Mouse (Mus musculus): ENCODE measurements around the gene Slc13a2.

Slc13a2 gene

DNA sequence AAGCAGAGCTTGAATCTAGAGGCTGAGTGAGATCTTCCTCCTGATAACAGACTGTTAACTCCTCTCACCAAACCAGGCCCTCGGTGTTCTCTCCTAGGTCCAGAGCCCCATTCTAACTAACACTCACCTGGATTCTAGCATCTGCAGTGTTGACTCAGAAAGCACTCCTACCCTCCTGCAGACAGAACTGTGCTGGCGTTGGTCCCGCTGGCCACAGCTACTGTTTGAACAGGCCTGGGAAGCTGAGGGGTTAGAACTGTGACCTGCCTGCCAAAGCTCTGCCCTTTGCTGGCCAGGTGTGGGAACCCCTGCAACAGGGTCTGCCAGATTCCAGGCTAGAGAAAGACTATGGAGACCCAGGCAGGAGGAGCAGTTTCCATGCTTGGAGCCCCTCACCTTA lies 29.3 kb downstream of the Slc13a2 start:
- no peak for DNase-seq (ENCODE audit: low spot score)

DNA sequence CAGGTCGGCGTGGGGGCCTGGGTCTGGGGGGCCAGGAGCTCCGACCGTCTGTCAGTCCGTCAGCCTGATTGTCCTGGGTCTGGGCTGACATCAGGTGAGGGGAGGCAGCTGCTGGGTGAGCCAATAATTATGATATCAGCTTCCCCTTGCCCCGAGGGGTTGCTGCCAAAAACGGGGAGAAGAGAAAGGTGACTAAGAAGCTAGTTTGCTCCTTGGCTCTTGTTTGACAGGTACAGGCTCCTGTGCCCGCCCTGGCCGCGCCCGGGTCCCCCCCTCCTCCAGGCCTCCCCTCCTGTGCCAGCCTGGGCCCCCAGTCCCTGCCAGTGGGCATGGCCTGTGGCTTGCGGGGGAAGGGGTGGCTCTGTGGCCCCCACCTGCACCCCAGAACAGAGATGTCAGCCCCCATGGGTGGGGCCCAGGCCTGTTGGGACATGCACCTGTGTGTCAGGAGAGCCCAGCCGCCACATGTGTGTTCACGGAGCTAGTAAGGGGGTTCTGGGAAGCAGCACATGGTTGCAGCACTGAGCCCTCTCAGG lies 35.4 kb downstream of the Slc13a2 start, which contains the start of gene Foxn1:
TSS of gene Foxn1 (minus strand) at position 51 of the 536 bp plus-strand sequence.
- no peak for DNase-seq (ENCODE audit: low spot score)

DNA sequence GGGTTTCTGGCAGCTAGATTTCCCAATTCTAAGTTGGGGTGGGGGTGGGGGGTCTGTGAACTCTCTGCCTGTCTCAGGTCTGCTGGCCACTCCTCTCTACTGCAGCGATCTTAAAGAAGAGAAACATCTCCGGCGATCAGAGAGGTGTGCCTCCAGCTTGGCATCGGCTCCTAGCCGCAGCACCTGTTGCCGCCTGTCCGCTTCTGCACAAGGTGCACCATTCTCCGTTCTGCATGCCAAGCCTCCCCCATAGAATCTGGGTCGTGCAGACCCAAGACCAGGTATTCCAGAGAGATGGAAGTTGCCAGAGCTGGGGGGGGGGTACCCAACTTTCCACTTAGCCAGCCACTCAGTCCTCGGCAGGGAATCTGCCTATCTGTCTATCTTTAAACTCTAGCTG lies 36.2 kb downstream of the Slc13a2 start:
- DNase-seq (ENCODE audit: low spot score) = no peak

- DNase-seq (ENCODE audit: low spot score) = no peak
These were observed 39.3 kb downstream of the Slc13a2 start for GRCm38 (mm10) chr11:78382701-78383100.

DNA sequence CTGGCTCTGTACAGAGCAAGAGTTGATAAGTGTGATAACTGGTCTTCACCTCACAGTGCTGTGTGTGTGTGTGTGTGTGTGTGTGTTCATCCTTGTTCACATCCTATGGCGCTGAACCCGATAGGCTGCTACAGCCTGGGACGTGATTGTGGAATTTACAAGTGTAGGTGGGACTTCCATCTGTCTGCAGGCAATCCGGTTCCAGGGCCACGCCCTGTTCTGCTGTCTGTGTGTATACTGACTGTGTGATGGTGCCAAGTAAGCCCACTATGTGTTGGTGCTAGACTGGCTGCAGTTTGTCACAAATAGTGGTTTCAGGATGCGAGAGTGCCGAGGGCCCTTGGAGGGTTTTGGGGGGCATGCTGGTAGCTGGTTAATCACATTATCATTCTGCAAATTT lies 39.7 kb downstream of the Slc13a2 start:
- no peak for DNase-seq (ENCODE audit: low spot score)

DNA sequence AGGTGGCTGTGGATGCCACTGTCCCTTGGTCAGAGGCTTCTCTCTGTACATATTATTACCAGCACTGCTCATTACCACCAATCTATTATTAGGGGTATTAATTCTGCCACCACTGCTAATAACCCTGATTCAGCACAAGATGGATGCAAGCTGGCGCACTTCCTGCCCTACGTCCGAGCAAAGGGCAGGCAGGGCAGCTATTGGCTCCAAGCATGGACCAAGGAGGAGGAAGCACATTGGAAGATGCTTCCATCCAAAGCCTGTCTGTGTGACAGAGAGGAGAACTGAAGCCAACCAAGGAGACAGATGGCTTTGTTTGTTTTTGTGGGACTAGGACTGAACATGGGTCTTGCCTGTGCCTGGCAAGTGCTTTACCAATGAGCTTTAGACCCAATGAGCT lies 41.0 kb downstream of the Slc13a2 start:
- no peak for DNase-seq (ENCODE audit: low spot score)

DNA sequence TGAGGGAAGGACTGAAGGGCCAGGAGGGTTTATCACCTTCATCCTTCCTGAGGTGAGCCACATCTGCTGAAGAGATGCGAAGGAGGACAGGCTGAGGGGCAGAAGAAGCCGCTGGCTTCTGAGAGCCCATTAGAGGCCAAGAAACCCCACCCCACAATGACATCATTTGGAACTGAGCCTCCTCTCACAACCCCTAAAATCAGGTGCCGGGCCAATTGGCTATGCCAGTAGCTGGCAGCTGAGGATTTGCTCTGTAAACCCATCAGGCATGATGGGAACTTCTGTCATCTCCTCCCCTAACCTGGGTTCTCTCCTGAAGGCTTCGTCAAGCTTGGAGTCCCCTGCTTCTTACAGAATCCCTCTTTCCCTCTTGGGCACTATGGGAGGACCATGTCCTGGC lies 41.7 kb downstream of the Slc13a2 start:
- DNase-seq (ENCODE audit: low spot score) = no peak

- no peak for DNase-seq (ENCODE audit: low spot score)
These were observed 44.4 kb downstream of the Slc13a2 start for GRCm38 (mm10) chr11:78377549-78378159.

- DNase-seq (ENCODE audit: low spot score) = no peak
These were observed 47.9 kb downstream of the Slc13a2 start for GRCm38 (mm10) chr11:78374147-78374546.

- DNase-seq (ENCODE audit: low spot score) = no peak
These were observed 49.4 kb downstream of the Slc13a2 start for GRCm38 (mm10) chr11:78372610-78373009.

DNA sequence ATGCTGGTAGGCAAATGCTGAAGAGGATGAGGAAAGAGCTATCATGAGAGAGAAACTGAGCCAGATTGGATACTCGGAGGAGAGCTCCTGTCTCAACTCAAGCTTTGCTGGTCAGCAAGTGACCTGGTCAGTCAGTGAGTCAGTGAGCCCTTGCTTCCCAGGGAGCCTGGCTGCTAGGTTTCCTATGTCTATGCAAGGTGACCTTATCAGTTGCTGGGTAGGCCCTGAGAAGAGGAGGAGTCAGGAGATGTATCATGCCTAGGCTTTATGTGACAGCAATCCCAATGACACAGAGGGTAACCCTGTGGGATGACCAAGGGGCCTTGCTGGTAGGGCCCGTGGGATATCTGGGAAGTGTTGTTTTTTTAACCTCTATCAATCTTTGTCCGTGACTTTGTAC lies 49.9 kb downstream of the Slc13a2 start:
- no peak for DNase-seq (ENCODE audit: low spot score)

DNA sequence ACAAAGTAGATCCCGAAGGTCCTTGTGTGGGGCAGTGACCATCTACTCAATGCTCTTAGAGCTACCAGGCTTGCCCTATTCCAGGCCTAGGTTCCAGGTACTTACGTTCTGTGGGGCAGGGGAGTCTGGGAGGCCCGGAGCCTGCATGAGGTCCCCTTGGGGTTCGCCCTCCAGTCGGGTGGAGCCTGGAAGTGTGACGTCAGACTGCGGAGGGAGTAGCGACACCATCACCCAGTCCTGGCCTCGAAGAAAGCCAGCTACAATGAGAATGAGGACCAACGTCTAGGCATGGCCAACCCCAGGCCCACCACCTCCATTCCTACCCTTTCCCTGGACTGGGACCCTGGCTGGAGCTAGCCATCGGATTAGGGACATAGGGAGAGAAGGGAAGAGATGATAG lies 50.3 kb downstream of the Slc13a2 start:
- no peak for DNase-seq (ENCODE audit: low spot score)

DNA sequence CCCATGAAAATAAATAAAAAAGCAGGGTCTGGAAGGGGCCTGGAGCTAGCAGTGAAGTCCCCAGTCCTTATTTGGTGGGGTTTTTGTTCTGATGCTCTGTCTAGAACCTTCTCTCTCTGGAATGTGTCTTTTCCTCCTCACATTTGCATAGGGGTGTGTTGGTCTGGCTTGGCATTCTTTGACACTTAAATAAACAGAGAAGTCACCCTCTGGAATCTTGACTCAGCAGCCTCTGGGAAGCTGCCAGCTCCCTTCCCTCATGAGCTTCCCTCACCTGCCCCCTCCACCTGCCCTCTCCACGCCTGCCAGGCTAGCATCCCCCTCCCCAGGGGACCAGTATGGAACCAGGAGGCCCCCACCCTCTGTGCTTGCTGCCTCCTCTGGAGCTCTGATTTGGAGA lies 51.6 kb downstream of the Slc13a2 start:
- no peak for DNase-seq (ENCODE audit: low spot score)

- DNase-seq (ENCODE audit: low spot score) = no peak
These were observed 54.4 kb downstream of the Slc13a2 start for GRCm38 (mm10) chr11:78367456-78368225.

- DNase-seq (ENCODE audit: low spot score) = no peak
These were observed 57.9 kb downstream of the Slc13a2 start for GRCm38 (mm10) chr11:78364103-78364502.

DNA sequence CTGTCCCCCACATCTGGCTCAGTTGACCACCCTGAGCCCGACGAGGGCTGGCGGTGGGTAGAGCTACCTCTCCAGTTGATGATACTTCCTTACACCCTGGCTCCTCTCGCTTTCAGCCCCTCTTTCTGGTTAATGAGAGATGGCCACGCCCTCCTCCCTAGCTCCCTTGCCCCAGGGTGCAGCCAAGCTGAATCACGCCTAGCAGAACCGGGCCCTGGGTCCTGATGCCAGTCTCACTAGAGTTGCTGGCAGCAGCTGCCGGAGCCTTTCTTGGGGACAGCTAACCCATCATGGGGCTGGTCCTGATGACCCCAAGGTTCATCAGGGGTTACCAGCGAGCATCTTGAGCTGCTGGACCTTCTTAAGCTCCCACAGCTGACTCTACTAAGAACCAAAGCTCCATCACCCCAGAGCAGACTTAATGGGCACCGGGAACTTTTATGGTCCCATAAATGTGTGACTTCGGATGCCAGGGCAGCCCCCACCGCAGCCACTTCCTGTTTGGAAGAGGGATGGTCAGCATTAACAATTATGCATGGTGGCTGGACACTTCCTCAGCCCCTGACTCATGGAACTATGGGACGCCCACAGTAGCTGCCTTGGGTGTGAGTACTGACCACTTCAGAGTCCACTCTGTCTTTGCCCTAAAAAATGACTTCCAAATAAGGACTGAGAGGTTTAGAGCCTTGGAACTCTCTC lies 58.6 kb downstream of the Slc13a2 start:
- no peak for DNase-seq (ENCODE audit: low spot score)

- no peak for DNase-seq (ENCODE audit: low spot score)
These were observed 61.3 kb downstream of the Slc13a2 start for GRCm38 (mm10) chr11:78360789-78361131.

- no peak for DNase-seq (ENCODE audit: low spot score)
These were observed 61.8 kb downstream of the Slc13a2 start for GRCm38 (mm10) chr11:78360125-78360788.

DNA sequence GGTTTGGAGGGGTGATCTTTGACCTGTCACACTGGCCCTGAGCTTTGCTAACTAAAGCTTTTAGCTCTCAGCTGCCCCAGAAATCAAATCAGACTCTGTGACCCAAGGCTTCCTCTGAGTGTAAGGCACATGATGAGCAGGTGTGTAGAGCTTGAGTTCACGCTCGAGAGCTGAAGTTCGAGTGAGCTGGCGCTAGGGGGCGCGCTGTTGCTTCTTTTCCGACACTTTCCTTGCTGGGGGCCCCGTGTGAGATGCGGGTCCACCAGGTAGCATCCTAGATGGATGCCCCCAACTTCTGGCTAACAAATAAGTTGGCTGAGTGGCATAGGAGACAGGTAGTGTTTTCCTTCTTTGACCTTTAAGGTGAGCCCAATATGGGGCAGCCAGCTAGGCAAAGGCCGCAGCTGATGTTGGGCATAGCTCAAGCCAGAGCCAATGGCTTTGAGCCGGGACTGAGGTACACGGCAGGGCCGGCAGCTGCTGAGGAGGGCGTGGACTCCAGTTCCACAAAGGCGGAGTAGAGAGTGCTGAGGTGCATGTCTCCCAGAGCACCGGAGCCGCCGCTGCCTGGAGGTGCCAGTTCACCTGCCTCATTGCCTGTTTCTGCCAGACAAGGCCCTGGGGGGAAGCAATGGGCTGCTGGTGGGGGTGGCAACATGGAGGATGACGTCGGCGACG lies 63.5 kb downstream of the Slc13a2 start:
- no peak for DNase-seq (ENCODE audit: low spot score)

GRCm38 (mm10) chr11:78355471-78356238 lies 66.4 kb downstream of the Slc13a2 start:
- no peak for DNase-seq (ENCODE audit: low spot score)

DNA sequence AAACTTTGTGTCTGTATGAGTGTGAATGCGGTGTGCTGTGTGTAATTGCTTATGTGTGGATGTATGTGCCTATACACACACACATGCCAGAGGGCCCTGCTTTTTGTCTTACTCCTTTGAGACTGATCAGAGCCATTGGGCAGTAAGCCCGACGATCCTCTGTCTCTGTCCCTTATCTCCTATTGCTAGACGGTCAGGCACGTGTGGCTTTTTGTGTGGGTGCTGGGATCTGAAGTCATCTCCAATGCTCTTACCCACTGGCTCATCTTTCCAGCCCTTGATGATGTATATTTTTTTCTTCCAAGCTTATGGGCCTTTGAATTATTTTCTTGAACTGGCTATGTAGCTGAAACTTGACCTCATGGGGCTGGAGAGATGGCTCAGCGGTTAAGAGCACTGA lies 67.1 kb downstream of the Slc13a2 start:
- no peak for DNase-seq (ENCODE audit: low spot score)

All from ovary, postnatal 10 days (tissue).